Comparison of ENCODE assay signal across 16 mouse cellular contexts in the genomic region with DNA sequence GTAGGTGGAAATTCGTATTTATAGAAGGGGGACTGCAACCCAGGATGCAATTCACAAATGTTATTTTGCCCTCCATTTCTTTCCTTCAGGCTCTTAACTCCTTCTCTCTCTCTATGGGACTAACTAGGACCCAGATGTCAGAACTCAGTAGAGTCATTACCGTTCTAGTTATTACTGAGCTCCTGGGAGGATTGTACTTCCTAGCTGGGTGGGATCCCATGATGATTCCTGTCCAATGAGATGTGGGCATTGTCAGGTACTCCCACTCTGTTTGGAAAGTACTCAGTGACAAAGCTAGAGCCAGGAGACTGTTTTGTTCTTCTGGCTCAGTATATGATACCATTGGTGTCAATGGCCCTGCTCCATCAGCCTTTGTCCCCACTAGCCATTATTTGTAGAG.
"Had no signal": no experiment of that assay in that cellular context is flagged by ENCODE, and none has a peak within 500 bp of the region (broad histone marks: within the 10 kb centered on the region; RNA-seq: fewer than 3 reads in every experiment).

No protein-coding gene starts in this region.

- H3K4me1 ChIP-seq: stomach, embryonic 15.5 days had no signal

- H3K9ac ChIP-seq: neural tube, embryonic 13.5 days; neural tube, embryonic 15.5 days; stomach, embryonic 15.5 days had no signal

- H3K9me3 ChIP-seq: neural tube, embryonic 13.5 days; neural tube, embryonic 15.5 days; stomach, embryonic 15.5 days had no signal

- H3K36me3 ChIP-seq: neural tube, embryonic 13.5 days; neural tube, embryonic 15.5 days; stomach, embryonic 15.5 days had no signal

- H3K27ac ChIP-seq: neural tube, embryonic 13.5 days; neural tube, embryonic 15.5 days; stomach, embryonic 15.5 days; stomach, postnatal 0 days had no signal

- H3K27me3 ChIP-seq: neural tube, embryonic 13.5 days; neural tube, embryonic 15.5 days; stomach, embryonic 15.5 days had no signal

- DNase-seq: retina, postnatal 1 day; right cerebral cortex, adult 18-20 months; right cerebral cortex, postnatal 14 days; right cerebral cortex, postnatal 25 days; right cerebral cortex, postnatal 4 days; spleen, adult 18-20 months; thymus, adult 18-20 months; thymus, adult 2 months; thymus, postnatal 14 days; thymus, postnatal 25 days; thymus, postnatal 36 days; thymus, postnatal 4 days had no signal

- H3K4me2 ChIP-seq: neural tube, embryonic 13.5 days; neural tube, embryonic 15.5 days; stomach, embryonic 15.5 days had no signal

- H3K4me3 ChIP-seq: neural tube, embryonic 13.5 days; neural tube, embryonic 15.5 days; stomach, embryonic 15.5 days had no signal
